Mouse (Mus musculus) heart, postnatal 10 days (tissue): ENCODE measurements at regions not wholly inside any gene's neighbourhood (a gene's known extent, or its start where the extent isn't known, plus 50 kb on each side); places are given as distances from the start of the nearest gene placed in this dataset.
A peak's percentile ranks its signal among the peaks of the same experiment; 100 is the strongest.

ENCODE experiments used
- DNase-seq, 2 experiments: peaks; one replicate each; pipeline ENCODE4 v3.0.0; 2021
- intact Hi-C: fragments of 180-260 bp; cut with DNase I; formaldehyde crosslinking; loops from one replicate; pipeline ENCODE4 v1.15.1; 2025

- intact Hi-C loops = no loop called here
Observed at GRCm38 (mm10) chr2:160207226-160207625, 126.7 kb downstream of the Gm826 start.

GRCm38 (mm10) chr2:160192661-160193060, 141.3 kb downstream of the Gm826 start:
- intact Hi-C loops = no loop called here
- DNase-seq = peak in 1 of 2 experiments; percentile 7

More at GRCm38 (mm10) chr2:160207226-160207625, 126.7 kb downstream of the Gm826 start:
- DNase-seq = no peak

GRCm38 (mm10) chr2:160186106-160186505, 147.9 kb downstream of the Gm826 start:
- no peak for DNase-seq
- intact Hi-C loops = no loop called here

DNA sequence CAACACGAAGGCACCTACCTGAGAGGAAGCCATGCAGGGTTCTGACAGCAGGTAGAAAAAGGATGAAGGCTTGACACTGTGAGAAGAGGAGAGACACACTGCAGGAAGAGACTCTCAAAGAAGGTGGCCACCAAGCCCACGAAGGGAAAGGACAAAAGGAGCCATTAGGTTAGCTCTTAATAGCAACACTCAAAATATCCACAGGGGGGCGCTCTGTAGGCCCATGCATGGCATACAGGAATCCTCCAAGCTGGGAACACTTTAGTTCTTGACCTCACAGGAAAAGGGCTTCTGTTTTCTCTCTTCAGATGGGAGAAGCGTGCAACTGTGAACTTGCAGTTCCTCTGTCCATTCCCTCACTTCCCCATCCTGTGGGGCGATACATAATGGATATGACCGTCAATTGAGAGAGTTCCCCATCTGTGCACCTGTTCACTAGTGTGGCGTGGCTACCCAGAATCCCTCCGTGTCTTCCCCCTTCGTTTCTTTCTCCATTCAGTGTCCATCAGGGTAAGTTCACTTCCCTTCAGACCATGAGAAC, 162.9 kb downstream of the Gm826 start:
- intact Hi-C loops = no loop called here

GRCm38 (mm10) chr2:160158599-160159261, 175.2 kb downstream of the Gm826 start:
- no peak for DNase-seq
- intact Hi-C loops = no loop called here

More for the DNA sequence above, 162.9 kb downstream of the Gm826 start:
- DNase-seq = peak; percentile 15 to 41

DNA sequence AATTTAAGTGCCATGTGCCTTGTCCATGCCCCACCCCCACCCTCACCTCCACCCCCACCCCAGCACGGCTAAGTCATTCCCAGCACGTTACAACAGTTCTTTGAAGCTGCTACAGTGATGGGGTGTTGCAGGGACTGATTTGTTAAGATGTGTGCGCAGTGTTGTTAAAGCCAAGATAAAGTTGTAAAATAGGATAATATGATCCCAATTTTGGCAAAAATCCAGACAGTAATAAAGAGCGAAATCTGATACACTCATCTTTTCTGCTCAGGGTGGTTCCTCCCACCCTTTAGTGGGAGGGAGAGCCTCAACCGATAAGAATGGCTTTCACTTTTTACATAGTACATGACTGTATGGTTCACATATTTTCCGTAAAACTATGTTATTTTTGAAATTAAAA, 180.2 kb downstream of the Gm826 start:
- no peak for DNase-seq
- intact Hi-C loops = no loop called here

DNA sequence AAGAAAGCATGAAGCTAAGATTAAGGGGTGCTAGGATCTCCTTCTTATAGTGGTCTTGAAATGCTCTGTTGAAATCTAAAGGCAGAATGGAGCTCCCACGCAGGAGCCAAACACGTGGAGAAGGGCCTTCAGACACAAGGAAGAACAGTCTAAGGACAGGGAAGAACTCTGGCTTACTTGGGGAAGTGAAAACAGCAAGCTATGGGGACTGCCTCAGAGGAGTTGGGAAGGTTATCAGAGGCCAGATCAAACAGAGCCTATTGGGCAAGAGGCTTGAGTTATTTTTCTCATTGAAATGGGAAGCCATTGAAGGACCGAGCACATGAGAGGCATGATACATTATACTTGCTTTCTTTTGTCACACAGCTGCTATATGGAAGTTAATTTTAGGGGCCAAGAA, 181.9 kb downstream of the Gm826 start:
- peak in 1 of 2 experiments; percentile 6 for DNase-seq
- intact Hi-C loops = no loop called here

GRCm38 (mm10) chr2:160148936-160149335, 185.0 kb downstream of the Gm826 start:
- intact Hi-C loops = no loop called here
- DNase-seq = no peak

- no peak for DNase-seq
- intact Hi-C loops = no loop called here
Observed at GRCm38 (mm10) chr2:160148516-160148915, 185.4 kb downstream of the Gm826 start.

DNA sequence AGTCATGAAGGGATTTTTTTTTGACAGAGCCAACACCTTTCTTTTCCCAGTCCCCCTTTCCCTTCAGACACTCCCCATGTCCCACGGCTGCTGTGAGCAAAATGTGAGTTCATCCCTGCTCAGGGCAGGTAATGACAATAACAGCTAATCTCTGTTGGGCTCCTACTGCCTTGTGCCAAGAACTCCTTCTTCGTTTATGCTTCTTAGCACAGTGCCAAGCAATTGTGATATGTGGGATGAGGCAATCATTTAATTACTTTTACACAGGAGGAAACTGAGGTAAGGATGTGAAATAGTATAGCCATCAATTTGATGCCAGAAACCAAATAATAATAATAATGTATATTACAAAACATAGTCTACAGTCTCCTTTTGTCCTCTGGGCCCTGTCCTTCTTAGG, 185.9 kb downstream of the Gm826 start:
- intact Hi-C loops = no loop called here
- DNase-seq = no peak

DNA sequence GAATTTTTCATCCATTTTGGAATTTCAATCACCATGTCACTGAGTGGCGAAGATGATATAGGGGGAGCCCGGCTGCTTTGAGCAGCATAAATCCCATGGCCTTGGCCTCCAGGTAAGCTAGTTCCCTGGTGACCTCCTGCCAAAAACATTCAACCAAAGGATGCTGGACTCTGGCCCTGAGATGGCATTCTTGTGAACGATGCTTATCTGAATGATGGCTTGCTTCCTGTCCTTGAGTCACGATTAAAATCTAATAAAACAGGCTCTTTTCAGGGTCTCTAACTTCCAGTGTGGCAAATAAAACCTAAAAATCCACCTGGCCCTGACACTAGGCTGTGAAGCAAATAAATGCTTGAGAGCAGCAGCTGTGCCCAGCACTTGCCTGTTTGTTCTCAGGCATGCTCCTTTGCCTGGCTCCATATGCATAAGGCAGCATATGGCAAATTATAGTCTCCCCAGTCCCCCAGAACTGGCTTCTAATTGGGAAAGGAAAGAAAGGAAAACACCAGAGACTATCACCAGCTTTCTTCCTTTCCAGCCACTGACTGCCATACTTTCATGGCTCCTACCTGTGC, 193.7 kb downstream of the Gm826 start:
- no peak for DNase-seq

GRCm38 (mm10) chr2:160138091-160138490, 195.9 kb downstream of the Gm826 start:
- no peak for DNase-seq
- intact Hi-C loops = no loop called here

More for the DNA sequence above, 193.7 kb downstream of the Gm826 start:
- intact Hi-C loops = no loop called here

GRCm38 (mm10) chr2:160131797-160132196, 202.2 kb downstream of the Gm826 start:
- DNase-seq = no peak
- intact Hi-C loops = no loop called here

GRCm38 (mm10) chr2:160131386-160131785, 202.6 kb downstream of the Gm826 start:
- intact Hi-C loops = no loop called here
- DNase-seq = no peak

DNA sequence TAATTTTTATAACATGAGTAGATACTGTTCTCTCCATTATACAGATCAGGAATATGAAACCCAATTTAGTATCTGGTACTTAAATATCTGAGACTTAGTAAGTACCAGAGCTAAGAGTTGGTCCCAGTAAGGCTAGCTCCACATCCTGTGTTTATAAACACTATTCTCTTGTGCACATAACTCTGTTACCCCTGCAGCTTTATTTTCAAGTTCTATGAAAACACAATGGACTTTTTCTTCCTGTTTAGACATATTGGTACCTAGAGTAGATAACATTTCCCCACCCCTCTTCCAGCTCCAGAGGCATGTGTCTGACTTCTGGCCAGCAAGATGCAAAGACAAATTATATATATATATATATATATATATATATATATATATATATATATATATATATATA, 216.8 kb downstream of the Gm826 start:
- DNase-seq = no peak
- intact Hi-C loops = no loop called here

DNA sequence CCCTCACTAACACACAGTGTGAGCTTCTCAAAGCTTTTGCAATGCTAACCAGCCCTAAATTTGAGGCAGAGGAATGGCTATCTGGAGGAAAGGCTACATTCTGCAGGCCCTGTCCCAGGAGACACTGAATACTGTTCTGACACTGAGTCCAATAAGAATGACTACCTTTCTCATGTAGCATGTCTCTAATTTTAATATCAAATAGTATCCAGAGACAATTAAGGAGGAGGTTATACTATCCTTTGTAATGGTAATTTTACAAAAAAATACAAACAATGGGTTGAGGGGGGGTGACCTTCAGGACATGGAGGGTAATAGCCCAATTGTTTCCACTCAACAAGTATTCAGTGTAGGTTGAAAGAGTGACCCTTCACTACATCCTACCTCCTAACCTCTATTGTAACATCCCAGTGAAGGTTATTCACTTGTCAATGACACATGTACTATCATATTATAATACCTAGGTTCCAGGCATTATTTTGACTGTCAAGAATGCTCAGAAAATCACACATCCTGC, 222.7 kb downstream of the Gm826 start:
- intact Hi-C loops = no loop called here
- DNase-seq = no peak

DNA sequence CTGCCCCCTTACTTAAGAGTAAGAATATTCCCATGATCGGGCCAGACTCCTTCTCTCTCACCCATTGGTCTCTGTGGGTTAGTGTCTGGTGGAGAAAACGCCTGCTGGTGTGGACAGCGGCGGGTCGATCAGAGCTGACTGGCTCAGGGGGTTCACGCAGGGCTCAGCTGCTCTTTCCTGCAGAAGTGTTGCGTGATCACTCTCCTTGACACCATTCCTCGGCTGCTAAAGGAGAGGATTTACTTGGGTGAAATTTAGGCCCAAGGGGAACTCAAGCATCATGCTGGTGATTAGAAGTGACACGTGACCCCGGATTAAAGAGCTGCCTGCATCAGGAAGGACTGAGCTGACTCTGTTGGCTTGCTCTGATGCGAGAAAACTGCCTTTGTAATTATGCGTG, 240.9 kb downstream of the Gm826 start:
- DNase-seq = no peak
- intact Hi-C loops = no loop called here

DNA sequence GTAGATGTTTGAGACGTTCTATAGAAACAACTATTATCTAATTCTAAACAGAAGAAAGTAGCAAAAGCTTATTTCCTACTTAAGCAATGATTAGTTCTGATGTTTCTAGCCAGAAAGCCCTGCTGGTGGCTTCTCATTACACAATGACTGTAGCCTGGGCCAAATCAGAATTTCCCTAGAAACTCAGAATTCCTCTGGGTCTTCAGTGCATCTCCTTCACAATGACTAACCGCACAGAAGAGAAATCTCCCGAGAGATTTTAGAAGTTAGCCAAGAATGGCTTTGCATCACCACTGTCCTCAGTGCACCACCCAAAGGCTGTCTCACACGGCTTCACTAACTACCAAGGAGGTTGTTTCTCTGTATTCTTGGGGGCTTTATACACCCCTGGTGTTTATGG, 248.0 kb downstream of the Gm826 start:
- DNase-seq = no peak
- intact Hi-C loops = no loop called here

- no peak for DNase-seq
- intact Hi-C loops = no loop called here
Observed at GRCm38 (mm10) chr2:160083674-160084073, 250.3 kb downstream of the Gm826 start.

DNA sequence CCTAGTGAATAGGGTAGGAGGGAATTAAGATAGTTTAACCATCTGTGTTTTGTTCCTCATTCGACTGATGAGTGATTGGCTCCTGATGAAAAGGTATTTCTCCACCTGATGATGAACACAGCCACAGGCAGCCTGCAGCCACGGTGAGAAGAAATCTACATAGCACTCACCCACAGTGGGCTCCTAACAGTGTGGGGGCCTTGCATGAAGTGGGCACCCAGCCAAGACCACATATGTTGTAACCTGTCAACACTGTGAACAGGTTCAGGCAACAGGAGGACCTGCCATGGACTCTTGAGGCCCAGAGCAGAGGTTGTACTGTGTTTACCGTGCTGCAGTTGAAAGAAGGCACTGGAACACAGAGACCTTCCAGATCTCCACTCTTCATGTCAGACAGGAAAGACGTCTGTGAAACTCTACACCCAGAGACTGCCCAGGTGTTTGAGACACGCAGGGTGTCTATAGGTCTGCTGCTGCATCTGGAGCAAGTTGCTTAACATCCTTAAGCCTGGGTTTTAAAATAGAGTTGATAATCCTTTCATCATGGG, 251.8 kb downstream of the Gm826 start:
- no peak for DNase-seq
- intact Hi-C loops = no loop called here

- intact Hi-C loops = no loop called here
- no peak for DNase-seq
Observed at GRCm38 (mm10) chr2:160075694-160076093, 258.3 kb downstream of the Gm826 start.

GRCm38 (mm10) chr2:160070441-160070840, 263.5 kb downstream of the Gm826 start:
- intact Hi-C loops = no loop called here
- no peak for DNase-seq
